Mouse (Mus musculus) heart, adult 8-10 months (tissue): ENCODE measurements at regions not wholly inside any gene's neighbourhood (a gene's known extent, or its start where the extent isn't known, plus 50 kb on each side); places are given as distances from the start of the nearest gene placed in this dataset.

Experiments used
- DNase-seq: peaks from one replicate; pipeline ENCODE4 v3.0.0; 2022; ENCODE audit warnings: low spot score

- no peak for DNase-seq
These were observed 60.9 kb upstream of the Mbnl1 start for GRCm38 (mm10) chr3:60411746-60412145.

GRCm38 (mm10) chr3:60412206-60412605 is 60.4 kb upstream of the Mbnl1 start:
- no peak for DNase-seq

DNA sequence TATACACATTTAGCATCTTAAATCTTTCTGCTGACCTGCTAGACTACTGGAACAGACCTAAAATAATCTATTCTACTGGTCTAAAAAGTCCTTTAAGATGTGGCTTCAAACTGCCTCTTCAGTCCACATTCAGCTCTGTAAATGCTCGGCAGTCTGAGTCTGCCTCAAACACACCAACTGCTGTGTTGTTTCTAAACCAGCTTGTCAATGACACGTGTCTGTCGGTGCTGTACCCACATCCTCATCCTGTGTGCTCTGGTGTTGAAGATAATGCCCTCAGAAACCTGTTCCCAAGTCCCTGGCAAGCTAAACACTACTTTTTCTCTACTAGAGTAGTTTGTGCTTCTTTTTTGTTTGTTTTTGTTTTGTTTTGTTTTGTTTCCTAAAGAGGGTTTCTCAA is 58.9 kb upstream of the Mbnl1 start:
- no peak for DNase-seq

- DNase-seq: no peak
These were observed 55.6 kb upstream of the Mbnl1 start for GRCm38 (mm10) chr3:60417001-60417400.

DNA sequence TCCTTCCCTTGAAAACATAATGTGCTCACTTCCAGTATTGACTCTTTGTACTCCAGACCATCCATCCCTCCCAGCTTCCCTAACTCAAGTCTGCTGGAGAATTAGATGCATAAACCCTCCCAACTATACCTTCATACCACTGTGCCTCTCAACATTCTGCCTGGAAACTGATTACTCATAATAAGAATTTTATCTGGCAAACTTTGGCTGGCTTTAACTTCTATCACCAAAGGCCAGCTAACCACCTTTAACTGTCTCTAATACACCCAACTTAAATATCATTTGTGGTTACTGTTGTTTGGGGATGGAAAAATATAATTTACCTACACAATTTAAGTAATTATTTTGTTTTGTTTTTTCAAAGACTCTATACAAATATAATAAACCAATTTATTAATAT is 54.0 kb upstream of the Mbnl1 start:
- DNase-seq: no peak

DNA sequence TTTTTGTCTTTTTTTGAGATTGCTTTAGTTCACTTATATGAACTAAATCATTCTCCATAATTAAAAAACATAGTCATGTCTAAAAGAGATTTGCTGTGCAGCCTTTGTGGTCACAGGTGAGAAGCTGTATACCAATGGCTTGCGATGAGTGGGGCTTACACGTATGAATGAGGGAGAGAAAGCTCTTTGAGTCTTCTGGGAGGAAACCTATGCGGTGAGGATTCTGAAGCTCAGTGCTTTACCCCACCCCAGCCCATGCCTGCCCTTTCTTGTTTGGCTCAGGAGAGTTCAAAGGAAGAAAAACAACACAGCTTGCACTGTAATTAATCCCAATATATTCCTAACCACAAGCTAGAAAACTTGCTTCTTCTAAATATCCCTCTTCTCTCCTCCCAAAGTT is 53.4 kb upstream of the Mbnl1 start:
- DNase-seq: no peak
